Mouse (Mus musculus) left cerebral cortex, adult 9 months (tissue): ENCODE data around the gene Sept9.

Experiments
- DNase-seq, 2 experiments: peaks; one replicate each; pipeline ENCODE4 v3.0.0; 2022; ENCODE audit warnings: low spot score in 2 of 2

Gene Sept9

DNA sequence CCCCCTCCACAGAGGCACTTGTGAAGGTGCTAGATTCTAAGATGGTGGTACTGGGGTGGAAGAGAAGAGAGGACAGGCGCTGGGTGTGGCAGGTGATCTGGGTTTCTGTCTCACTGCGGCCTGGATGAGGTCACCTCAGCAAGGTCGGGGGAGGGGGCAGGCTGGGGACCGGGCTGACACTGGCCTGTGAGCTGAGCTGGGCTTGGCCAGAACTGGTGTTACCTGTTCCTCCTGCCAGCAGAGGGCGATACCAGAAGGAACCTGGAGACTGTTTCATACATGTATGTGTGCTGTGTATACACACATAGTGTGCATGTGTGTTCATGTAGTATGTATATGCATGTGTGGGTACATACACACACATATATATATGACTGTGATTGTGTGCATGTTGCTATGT is 23.2 kb upstream of the Sept9 start:
- DNase-seq, result no peak

DNA sequence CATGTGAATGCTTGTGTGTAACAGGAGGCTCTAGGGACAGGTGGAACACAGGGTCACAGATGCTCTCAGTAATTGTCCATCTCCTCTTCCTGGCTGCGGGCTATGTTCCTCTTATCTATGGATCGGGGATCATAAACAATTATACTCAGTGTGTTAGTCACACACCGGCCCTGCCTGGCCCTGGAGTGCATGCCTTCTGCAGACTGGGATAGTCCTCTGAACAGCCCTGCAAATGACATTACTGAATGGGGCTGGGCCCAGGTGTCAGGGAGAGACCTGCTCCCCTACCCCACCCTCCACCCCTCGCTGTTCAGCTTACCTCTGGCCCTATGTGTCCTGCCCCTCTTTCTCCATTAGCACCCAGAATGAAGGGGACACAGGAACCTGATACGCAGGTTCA is 22.6 kb upstream of the Sept9 start:
- no peak for DNase-seq

DNA sequence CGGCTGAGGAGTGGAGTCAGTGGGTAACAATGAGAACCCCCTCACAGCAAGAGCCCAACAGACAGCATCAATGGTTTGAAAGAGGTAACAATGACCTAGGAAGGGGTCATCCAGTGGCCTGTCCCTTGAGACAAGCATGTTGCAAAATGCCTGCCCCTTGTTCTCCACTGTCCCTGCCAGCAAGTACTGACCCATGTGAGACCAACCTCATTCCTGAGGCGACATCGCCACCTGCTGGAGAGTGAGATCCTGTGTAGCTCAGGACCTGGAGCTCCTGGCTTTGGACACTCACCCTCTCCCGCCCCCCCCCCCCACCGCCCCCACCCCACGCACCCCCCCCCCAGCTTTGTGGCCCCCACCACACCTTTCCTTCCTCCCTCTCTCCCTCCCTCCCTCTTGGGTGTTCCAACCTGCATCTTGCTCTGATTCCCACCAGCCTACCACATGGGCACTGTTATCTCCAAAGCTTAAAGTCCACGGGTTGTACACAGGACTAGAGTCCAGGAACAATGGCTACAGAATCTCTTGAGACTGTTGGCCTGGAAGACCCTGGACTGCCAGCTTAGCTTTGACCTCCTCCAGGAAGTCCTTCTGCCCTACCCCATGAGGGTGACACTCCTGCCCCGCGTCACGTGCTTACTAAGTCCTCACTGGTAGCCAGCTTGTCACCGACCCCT is 22.0 kb upstream of the Sept9 start:
- peak in 1 of 2 experiments; percentile 93 for DNase-seq

DNA sequence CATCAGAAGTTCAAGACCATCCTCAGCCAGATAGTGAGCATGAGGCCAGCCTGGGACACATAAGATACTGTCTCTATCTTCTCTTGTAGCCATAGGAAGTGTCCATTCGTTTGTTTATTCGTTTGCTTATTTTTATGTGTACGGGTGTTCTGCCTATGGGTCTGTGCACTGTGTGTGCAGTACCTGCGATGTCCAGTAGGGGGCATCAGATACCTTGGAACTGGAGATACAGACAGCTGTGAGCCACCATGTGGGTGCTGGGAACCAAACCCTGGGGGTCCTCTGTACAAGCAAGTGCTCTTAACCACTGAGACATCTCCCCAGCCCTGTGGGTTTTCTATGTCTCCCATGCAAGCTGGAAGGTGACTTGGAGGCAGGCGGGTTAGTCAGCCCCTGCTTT is 19.6 kb upstream of the Sept9 start:
- no peak for DNase-seq

DNA sequence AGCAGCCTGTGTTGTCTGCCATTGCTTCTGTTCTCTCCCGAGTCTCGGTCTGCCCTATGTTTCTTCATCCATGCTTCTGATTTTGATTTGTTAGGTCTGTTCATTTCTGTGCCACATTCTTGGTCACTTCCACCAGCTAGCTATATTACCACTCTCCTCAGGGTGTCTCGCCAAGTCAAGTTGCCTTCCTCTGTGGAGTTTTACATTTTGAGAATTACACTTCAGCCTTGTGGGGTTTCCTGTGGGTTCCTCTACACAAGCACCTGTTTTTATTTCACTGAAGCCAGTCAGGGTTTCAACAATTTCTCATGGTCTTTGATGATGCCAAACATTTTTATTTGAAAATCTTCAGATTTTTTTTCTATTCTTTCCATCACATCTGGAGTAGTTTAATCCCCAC is 16.7 kb upstream of the Sept9 start:
- DNase-seq, result no peak

DNA sequence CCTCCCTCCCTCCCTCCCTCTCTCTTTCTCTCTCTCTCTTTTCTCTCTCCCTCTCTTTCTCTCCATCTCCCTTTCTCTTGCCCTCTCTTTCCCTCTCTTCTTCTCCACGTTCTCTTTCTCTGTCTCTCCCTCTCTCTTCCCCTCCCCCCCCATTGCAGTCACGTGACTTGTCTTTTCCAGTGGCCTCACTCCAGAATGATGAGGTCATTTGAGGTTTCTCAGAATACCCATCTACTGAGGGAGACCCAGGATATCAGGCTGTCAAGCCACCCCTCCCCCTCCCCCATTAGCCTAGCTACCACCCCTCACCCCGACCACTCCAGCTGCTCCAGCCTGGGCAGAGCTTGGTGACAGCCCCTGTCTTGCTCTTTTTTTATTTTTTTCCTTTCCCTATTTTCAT is 16.2 kb upstream of the Sept9 start:
- DNase-seq, result no peak

DNA sequence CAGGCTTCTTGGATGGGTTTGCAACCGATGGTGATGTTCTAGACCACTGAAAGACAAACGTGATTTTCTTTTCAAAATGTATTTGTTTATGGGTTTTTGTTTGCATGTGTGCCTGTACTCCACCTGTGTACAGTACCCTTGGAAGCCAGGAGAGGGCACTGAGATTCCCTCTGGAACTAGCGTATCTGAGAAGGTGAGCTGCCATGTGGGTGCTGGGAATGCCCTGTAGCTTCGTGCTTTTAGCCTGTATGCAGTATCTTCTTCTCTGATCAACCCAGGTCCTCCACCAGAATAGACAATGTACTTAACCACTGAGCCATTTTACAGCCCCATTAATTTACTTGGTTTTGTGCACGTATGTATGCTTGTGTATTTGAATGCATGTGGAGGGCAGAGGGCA is 15.6 kb upstream of the Sept9 start:
- DNase-seq, result no peak

DNA sequence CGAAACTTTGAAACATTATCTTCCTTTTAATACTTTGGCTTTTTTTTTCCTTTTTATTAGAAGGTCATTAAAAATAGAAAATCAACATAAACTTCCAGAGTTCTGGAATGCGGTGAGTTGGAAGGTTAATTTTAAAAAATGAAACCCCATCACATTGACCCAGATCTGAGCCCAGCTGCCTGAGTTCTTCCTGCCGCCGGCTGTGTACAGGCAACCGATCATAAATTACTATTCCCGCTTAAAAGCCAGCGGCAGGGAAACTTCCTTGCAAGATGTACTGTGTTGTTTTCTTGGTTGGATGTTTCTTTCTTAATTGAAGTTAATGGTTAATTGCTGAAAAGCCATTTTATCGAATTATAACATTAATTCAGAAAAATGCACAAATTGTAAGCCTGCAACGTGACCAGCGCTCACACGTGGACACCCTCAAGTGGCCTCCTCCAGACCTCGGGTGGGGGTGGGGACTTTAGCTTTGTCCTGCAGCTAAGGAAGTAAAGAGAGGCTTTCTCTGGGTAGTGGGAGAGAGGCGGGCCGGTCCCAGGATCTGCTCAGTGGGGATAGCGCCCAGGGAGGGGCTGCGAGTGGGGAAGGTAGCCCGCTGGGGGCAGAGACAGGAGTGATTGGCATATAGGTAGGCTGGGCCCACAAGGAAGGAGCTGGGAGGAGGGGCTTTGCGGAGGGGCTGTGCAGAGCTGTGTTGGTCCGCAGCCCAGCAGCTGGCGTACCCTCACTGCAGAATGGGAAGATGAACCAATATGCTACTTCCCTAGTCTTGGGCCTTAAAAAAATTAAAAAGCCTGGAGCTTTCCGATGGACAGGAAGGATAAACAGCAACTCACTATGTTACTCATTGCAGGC is 14.2 kb upstream of the Sept9 start:
- DNase-seq, result no peak

DNA sequence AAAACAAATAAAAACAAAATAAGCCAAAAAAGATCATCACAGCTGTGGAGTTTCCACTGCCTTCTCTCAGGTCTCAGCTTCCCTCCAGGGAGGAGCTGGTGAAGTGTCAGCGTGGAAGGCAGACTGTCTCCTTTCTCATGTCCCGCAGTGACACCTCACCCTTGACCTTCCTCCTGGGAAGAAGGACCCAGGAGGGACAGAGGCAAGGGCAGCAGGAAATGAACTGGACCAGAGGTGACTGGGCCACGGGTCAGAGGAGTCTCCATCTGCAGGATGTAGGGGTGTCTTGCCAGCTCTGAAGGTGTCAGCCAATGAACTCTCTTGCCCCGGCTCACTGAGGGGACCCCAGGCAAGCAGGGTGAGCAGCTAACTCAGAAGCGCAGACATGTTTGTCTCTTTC is 7.9 kb upstream of the Sept9 start:
- DNase-seq, result no peak

DNA sequence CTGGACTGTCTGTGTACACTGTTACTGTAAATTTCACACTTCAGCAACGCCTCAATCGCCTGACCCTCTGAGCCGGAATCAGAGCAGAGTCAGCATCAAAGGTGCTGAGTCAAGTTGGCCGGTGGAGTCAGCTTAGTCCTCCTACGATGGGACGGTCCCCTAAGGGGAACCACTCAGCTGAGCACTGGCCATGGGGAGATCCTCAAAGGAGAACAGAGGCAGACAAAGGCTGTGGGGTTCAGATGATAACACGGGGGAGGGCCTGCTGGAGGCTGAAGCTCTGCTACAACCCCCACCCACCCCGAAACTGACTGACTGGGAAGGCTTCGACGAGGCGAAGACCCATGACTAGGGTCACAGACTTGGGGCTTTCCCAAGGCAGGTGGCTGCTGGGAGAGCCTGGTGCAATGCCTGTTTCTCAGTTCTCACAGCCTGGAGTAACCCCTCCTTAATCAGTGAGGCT is 5.0 kb upstream of the Sept9 start:
- no peak for DNase-seq

DNA sequence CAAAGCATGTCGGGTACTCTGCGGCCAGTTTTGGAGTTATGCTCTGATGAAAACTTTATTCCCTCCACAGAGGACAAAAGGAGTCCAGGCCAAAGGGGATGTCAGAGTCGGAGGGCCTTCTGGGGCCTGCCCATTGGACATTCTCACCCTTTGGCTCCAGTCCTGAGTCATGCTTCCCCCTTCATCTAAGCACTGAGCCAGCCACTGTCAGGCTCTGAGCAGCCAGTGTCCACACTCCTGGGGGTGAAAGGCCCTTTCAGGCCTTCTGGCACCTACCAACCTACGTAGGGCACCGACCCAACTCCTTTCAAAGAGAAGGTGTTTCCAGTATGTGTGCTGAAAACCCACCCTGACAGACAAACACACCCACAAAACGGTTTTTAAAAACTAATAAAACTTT is 3.8 kb upstream of the Sept9 start:
- no peak for DNase-seq

DNA sequence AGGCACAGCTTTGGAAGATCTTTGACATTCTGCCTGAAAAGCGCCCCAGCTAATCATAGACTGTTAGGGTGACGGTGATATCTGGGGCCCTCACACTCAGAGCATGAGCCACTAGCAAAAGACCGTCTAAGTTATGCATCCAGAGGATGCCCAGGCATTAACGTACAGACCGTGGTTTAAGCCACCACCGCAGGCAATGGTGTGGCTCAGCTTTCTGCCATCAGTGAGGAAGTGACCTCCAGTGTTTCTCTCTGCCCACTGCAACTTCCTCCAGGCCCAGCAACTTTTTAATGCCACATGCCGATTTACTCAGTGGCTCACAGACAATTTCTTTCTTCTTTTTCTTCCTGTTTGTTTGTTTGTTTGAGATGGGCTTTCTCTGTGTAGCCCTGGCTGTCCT is 2.8 kb upstream of the Sept9 start:
- no peak for DNase-seq

DNA sequence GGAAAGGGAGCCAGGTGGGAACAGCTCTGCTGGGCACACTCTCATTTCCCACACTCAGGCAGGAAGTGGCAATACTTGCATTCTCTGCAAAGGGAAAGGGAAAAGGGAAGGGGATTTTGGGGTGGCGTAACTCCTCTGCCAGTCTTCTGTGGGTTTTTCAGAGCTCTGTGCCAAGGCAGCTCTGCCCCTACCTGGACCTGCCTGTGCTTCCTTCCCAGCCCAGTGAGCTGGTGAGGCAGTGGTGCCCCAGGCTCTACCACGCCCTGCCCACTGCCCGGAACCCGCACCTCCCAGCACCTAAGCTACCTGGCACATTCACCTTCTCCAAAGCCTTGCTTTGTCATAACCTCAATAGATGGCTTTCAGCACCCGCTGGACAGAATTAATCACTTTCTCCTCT is 1.3 kb upstream of the Sept9 start:
- no peak for DNase-seq

DNA sequence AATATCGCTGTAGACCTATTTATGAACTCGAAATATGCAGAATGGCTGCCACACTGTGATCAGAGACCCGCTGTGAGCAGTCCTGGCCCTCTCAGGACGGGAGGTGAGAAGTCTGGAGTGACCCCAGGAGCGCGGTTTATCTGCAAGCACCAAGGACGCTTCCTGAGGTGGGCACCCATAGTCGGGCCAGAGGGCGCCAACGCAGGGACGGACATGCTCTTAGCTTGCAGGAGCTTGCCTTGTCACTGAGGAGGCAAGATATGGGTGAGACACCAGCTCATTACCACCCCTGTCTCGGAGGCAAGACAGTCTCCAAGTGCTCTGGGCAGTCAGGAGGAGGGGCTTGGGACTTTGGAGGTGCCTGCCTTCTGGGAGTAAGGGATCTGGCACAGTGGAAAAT is 2.4 kb downstream of the Sept9 start:
- no peak for DNase-seq

DNA sequence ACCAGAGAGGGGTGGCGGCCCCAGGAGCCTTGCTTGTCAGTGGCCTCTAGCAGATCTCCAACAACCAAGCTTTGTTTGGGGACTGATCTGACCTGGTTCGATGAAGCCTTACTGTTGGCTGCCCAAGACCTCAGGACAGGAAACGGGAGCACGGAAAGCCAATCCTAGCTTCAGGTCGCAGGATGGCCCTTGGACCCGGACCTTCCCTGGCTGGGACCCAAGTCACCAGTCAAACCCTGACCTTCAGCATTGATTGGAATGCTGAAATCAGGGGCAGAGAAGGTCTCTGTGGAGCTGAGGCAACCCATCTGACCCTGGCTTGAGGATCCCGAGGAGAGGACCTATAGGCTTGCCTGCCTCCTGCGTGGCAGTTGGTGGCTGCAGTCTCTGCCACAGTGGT is 5.1 kb downstream of the Sept9 start:
- DNase-seq, result no peak

DNA sequence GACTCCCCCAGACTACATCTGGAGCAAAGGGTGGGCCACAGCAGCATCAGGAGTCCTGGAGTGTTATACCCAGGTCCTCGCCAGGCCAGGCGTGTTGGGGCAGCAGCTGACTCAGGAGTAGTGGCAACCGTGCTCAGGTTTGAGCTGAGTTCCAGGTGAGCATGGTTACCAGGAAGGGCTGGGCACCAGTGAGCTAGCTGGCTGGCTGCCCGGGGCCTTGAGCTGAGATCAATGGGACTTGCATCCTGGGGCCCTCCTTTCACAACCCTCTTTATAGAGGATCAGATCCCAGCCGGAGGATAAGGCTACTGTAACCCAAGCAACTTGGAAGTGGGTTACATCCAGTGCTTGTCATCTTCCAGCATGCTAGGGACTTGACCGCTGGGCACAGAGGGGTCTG is 5.6 kb downstream of the Sept9 start:
- no peak for DNase-seq

DNA sequence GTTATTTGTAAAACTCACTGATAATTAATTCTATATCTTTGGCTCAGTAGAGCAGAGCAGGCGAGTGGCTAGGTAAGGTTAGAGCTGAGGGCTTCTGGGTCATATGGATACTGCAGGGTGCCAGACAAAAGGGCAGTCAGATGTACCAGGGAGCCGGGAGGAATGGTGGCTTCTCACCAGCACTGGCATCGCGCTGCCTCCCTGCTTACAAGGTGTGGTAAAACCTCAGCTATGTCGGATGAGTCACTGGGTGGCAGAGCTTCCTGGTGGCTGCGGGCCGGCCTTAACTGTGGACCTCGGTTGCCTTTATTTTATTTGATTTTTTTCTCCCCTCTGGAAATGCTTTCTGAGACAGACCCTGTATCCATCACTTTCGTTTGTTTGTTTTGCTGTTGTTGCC is 6.0 kb downstream of the Sept9 start:
- DNase-seq, result no peak

DNA sequence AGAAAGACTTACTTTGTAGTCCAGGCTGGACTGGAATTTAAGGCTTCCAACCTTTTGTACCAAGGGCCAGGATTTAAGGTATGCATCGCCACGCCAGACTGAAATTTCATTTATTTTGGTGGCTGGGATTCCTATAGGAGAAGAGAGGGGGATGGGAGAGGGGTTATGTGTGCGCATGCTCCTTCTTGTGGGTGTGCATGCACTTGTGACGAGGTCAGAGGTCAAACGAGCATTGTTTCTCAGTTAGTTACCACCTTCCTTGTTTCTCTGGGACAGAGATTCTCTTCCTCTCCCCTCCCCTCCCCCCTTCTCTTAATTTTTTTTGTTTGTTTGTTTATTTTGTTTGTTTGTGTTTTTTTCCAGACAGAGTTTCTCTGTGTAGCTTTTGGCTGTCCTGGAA is 8.0 kb downstream of the Sept9 start:
- no peak for DNase-seq

DNA sequence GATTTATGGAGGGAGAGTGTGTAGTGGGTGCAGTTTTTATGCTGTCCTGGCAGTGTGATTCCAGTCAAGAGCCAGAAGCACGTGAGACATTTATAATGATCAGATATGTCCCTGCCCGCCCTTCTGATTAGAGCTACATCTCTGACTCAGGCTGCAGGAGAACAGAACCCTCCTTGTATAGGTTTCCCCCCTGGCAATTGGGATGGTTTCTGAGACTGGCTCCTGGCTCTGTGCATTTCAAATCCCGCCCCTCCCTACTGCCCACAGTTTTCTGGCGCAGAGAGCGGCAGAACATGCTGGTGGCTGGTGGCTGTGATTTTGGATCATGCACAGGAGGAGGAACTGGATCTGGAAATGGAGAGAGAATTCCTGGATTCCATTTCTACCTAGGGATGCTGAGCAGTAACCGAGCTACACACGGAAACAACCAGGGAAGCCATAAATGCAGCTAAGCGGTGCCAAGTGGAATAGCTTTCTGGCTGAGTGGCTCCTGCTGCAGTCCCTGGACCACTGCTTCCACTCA is 8.8 kb downstream of the Sept9 start:
- peak in 1 of 2 experiments; percentile 44 for DNase-seq

DNA sequence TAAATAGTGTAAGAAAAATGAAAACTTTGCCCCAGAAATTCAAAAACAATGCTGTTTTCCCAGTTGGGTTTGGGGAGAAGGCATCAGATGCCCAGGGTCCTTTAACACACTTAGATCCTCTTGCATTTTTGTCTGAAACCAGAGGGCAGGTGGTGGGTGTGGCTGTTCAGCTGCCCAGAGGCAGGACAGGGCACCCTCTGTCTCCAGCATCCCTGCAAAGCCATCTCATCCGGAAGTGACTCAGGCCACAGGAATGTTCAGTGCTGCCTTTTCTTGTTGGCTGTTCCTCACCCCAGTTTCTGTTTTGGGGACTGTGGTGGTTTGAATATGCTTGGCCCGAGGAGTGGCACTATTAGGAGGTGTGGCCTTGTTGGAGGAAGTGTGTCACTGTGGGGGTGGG is 17.3 kb downstream of the Sept9 start:
- DNase-seq, result no peak

DNA sequence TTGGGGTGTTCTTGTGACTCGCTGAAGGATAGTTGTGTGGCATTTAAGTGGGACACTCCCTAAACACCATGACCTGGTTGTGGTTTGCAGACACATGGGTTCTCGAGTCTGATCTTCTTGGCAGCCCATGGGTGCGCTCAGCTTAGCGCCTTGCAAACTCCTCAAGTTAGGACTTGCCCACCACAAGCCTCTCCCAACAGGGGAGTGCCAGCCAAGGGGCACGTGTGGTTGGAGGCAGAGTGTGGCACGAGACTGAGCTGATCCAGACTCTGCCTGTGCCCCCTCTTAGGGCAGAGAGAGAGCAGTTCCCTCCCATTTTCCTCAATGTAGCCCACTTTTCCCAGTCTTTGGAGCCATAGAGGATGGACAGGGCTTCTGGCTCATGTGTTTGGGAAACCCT is 18.6 kb downstream of the Sept9 start:
- DNase-seq, result no peak

DNA sequence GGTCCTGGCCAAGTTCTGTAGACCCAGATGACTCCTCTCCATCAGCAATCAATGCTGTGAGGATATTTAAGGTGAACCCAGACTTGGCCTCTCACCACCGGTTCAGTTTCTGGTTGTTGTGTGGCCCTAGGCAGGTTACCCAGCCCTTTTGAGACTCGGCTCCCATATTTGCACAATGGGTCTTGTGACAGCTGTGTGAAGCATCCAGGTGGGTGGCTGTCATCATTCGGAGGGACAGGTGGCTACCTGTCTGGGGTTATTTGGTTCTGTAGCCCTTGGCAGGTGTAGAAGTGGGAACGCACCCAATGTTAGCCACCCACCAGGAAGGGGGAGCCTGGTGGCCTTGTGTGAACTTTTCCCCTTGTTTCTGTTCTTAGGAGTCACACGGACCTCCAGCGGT is 19.0 kb downstream of the Sept9 start:
- DNase-seq, result no peak

DNA sequence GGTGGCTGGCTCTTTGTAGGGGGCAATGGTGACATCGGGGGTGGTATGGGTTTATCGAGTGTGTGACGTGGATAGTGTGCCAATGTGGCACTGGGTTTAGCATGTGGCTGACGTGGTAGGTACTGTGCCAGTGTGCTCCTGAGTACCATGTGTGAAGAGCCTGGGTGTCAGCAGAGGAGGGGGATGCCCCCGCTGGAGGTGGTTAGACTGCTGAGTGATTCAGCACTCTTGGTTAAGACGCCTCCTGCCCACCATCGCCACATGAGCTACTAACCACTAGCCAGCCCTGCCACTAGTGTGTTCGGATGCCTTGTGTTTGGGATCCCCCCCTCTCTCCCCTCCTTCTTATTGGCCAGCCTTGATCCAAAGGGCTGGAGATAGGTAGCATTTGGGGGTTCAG is 21.3 kb downstream of the Sept9 start:
- no peak for DNase-seq
